Mouse (Mus musculus) forebrain, postnatal 0 days (tissue): ENCODE measurements around the gene Nudt8. TPM values are rescaled to one million over a fixed set of nuclear protein-coding genes. Genes with fewer than 3 reads are reported as not detected.
A peak's percentile ranks its signal among the peaks of the same experiment; 100 is the strongest.

Source experiments
- ATAC-seq: fragments of 200-750 bp; cut with Nextera tagmentation; 2 replicates; pipeline ENCODE4 v1.8.0; 2017; ENCODE audit warnings: mild to moderate bottlenecking, moderate library complexity
- DNase-seq: peaks from one replicate; pipeline ENCODE4 v3.0.0-alpha.2; 2015
- H3K27ac ChIP-seq: fragments of 300-500 bp; sonication (generic); 2 replicates; pipeline ENCODE4 v1.5.1; 2014; ENCODE audit warnings: low read depth, mild to moderate bottlenecking, antibody characterized with exemption, low read length, moderate library complexity, mixed read lengths
- H3K27me3 ChIP-seq: fragments of 300-500 bp; sonication (generic); 2 replicates; pipeline ENCODE4 v1.6.1; 2014; ENCODE audit warnings: mild to moderate bottlenecking, low read length, mixed read lengths; ENCODE audit not compliant: insufficient read depth
- H3K36me3 ChIP-seq: fragments of 300-500 bp; sonication (generic); 2 replicates; pipeline ENCODE4 v1.6.1; 2014; ENCODE audit warnings: mild to moderate bottlenecking, moderate library complexity; ENCODE audit not compliant: insufficient read depth
- H3K4me1 ChIP-seq: fragments of 300-500 bp; sonication (generic); 2 replicates; pipeline ENCODE4 v1.6.1; 2014; ENCODE audit warnings: antibody characterized with exemption; ENCODE audit not compliant: insufficient read depth
- H3K4me2 ChIP-seq: fragments of 300-500 bp; sonication (generic); 2 replicates; pipeline ENCODE4 v1.6.1; 2014; ENCODE audit warnings: low read depth, mild to moderate bottlenecking, moderate library complexity
- H3K4me3 ChIP-seq: fragments of 300-500 bp; sonication (generic); 2 replicates; pipeline ENCODE4 v1.5.1; 2014; ENCODE audit warnings: low read depth, low read length, mixed read lengths
- H3K9ac ChIP-seq: fragments of 300-500 bp; sonication (generic); 2 replicates; pipeline ENCODE4 v1.6.1; 2014; ENCODE audit warnings: mild to moderate bottlenecking
- H3K9me3 ChIP-seq: fragments of 300-500 bp; sonication (generic); 2 replicates; pipeline ENCODE4 v1.6.1; 2016; ENCODE audit warnings: low read length
- CTCF ChIP-seq: sonication (generic); IDR thresholded peaks from 2 replicates; pipeline ENCODE4 v1.5.1; 2016; ENCODE audit warnings: antibody characterized with exemption, control low read depth, low read depth
- WGBS: fragments of 180-500 bp; shearing (Covaris S2); extraction: QIAGEN DNeasy Blood & Tissue Kit; methylation state at CpG from one replicate; pipeline ENCODE4 v1.1.7; 2014; 5-methylcytosine and 5-hydroxymethylcytosine counted together
- polyA plus RNA-seq: library from polyadenylated mRNA; unstranded; fragments of >200 nt; fragmentation: Nextera tagmentation; extraction: Ambion mirVana; gene quantifications from 2 replicates; pipeline ENCODE4 v1.2.1, GENCODE M21; 2015
- total RNA-seq: library from RNA; depleted of rRNA; stranded (reverse); fragments of >200 nt; gene quantifications from 2 replicates; pipeline ENCODE4 v1.2.3, GENCODE M21; 2014

Nudt8 gene
- total and polyA plus RNA-seq, 2 experiments from 2014 or later = 30.8 to 36.3 TPM

DNA sequence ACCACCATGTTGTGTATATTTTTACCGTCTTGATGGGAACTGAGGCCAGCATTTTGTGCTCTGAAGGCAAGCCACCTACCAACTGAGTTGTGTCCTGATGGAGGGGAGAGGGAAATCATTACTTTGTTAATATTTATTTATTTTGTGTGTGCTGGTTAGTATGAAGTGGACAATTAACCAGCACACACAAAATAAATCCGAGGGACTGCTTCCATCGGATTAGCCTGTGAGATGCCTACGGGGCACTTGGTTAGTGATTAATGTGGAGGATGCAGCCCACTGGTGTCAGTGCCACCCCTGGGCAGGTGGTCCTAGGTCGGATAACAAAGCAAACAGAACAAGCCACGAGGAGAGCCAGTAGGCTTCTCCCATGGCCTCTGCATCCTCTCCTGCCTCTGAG lies 5.4 kb upstream of the Nudt8 start:
- Histone ChIP-seq H3K9me3 (no peaks in the 10 kb centered on the region), H3K27ac (no peak overlapping the region), H3K4me3 (no peak overlapping the region), H3K4me1 (no peaks in the 10 kb centered on the region), H3K9ac (no peak overlapping the region), H3K36me3 (no peaks in the 10 kb centered on the region), H3K27me3 (no peaks in the 10 kb centered on the region; the same call in 1 of the 2 replicates), H3K4me2 (no peak overlapping the region)
- TF ChIP-seq CTCF = no peak
- 64% methylated on average over 6 of the region's 6 CpGs for WGBS
- no peak for DNase-seq
- ATAC-seq = no peak

DNA sequence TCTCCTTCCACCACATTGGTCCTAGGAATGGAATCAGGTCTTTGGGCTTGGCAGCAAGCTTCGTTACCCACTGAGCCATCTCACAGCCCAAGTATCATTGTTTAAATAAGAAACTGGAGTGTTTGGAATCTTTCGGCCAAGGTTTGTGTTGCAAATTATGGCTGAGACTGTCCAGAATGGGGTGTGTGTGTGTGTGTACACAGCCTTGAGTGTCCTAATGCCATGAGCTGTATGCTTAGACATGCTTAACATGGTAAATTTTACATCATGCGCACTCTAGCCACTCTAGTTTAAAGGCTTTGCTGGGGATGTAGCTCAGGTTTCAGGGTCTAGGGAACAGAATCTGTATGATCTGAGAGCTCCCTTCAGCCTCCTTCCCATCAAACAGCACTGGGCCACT lies 4.9 kb upstream of the Nudt8 start:
- Histone ChIP-seq H3K9me3 (no peaks in the 10 kb centered on the region), H3K4me3 (no peak overlapping the region), H3K36me3 (no peaks in the 10 kb centered on the region), H3K4me2 (no peak overlapping the region), H3K4me1 (no peaks in the 10 kb centered on the region), H3K27me3 (no peaks in the 10 kb centered on the region; the same call in 1 of the 2 replicates), H3K27ac (no peak overlapping the region), H3K9ac (no peak overlapping the region)
- DNase-seq = no peak
- no peak for TF ChIP-seq CTCF
- ATAC-seq = no peak
- 86% methylated on average over 3 of the region's 3 CpGs for WGBS

DNA sequence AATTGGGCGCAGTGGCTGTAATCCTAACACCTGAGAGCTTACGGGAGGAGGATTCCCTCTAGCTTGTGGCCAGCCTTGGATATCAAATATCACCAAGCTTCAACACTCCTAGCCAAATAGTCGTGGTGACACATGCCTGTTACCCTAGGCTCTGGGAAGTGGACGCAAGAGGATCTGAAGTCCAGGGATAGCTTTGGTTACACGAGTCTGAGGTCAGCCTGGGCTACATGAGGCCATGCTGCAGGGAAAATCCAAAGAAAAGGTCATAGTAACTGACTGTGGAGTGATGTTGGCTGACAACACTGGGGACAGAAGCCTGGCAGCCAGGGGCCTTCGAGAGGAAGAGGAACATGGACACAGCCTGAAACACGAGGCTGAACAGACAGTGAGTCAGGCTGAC lies 4.3 kb upstream of the Nudt8 start:
- no peak for TF ChIP-seq CTCF
- ATAC-seq (no peak), DNase-seq (no peak)
- H3K9ac ChIP-seq = no peak overlapping the region
- H3K27ac ChIP-seq = no peak overlapping the region
- H3K36me3 ChIP-seq = no peaks in the 10 kb centered on the region
- no peaks in the 10 kb centered on the region for H3K27me3 ChIP-seq
- no peak overlapping the region for H3K4me3 ChIP-seq
- peaks cover 3% of the 10 kb centered on the region; the same call in 1 of the 2 replicates for H3K4me1 ChIP-seq
- H3K4me2 ChIP-seq = no peak overlapping the region
- WGBS = 72% methylated on average over 7 of the region's 7 CpGs
- H3K9me3 ChIP-seq = no peaks in the 10 kb centered on the region

GRCm38 (mm10) chr19:3996747-3997146 lies 3.6 kb upstream of the Nudt8 start:
- no peak for DNase-seq
- Histone ChIP-seq H3K4me2 (no peak overlapping the region), H3K4me1 (peaks cover 9% of the 10 kb centered on the region; the same call in 1 of the 2 replicates), H3K27me3 (no peaks in the 10 kb centered on the region), H3K9ac (no peak overlapping the region), H3K27ac (no peak overlapping the region), H3K36me3 (no peaks in the 10 kb centered on the region), H3K4me3 (no peak overlapping the region), H3K9me3 (no peaks in the 10 kb centered on the region)
- ATAC-seq = no peak
- WGBS = 88% methylated on average over 8 of the region's 8 CpGs
- no peak for TF ChIP-seq CTCF

GRCm38 (mm10) chr19:3997231-3997630 lies 3.1 kb upstream of the Nudt8 start:
- 66% methylated on average over 8 of the region's 8 CpGs for WGBS
- no peak overlapping the region for H3K4me2 ChIP-seq

DNA sequence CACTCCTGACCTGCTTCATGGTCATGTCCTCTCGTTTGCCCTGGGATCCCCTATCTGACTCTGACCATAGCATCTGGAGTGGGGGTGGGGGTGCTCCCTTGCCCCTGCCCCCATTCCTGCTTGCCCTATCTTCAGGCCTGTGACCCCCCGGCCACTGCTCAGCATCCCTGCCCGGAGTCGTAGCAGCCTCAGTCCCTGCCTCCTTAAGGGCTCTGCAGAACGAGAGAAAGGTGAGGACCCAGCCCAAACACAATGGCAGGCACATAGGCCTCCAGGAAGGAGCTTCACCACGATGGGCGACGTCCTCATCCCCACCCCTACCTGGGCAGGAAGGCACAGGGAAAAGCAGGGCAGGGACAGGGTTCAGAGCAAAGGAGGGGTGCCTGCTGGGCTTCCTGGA lies 2.0 kb upstream of the Nudt8 start:
- no peaks in the 10 kb centered on the region for H3K36me3 ChIP-seq
- H3K4me1 ChIP-seq = peaks cover 10% of the 10 kb centered on the region; the same call in 1 of the 2 replicates
- ATAC-seq (no peak), DNase-seq (no peak)
- no peak overlapping the region for H3K4me2 ChIP-seq
- WGBS = 78% methylated on average over 8 of the region's 8 CpGs
- H3K27me3 ChIP-seq = no peaks in the 10 kb centered on the region
- no peak overlapping the region for H3K9ac ChIP-seq
- no peaks in the 10 kb centered on the region for H3K9me3 ChIP-seq
- no peak overlapping the region for H3K27ac ChIP-seq
- TF ChIP-seq CTCF = no peak
- H3K4me3 ChIP-seq = no peak overlapping the region

More at GRCm38 (mm10) chr19:3997231-3997630, 3.1 kb upstream of the Nudt8 start:
- Histone ChIP-seq H3K9me3 (no peaks in the 10 kb centered on the region), H3K36me3 (no peaks in the 10 kb centered on the region), H3K4me3 (no peak overlapping the region), H3K27me3 (no peaks in the 10 kb centered on the region), H3K4me1 (peaks cover 10% of the 10 kb centered on the region; the same call in 1 of the 2 replicates), H3K9ac (no peak overlapping the region), H3K27ac (no peak overlapping the region)
- no peak for DNase-seq
- no peak for TF ChIP-seq CTCF
- no peak for ATAC-seq

GRCm38 (mm10) chr19:3999121-3999730 lies 1.2 kb upstream of the Nudt8 start:
- Histone ChIP-seq H3K4me3 (no peak overlapping the region), H3K9ac (no peak overlapping the region), H3K9me3 (no peaks in the 10 kb centered on the region), H3K27ac (no peak overlapping the region), H3K4me2 (peak overlapping the region; percentile 86; the same call in 1 of the 2 replicates), H3K27me3 (no peaks in the 10 kb centered on the region), H3K4me1 (peaks cover 10% of the 10 kb centered on the region; the same call in 1 of the 2 replicates), H3K36me3 (no peaks in the 10 kb centered on the region)
- no peak for ATAC-seq
- DNase-seq = no peak
- no peak for TF ChIP-seq CTCF
- WGBS = 88% methylated on average over 9 of the region's 9 CpGs
